Mouse (Mus musculus): ENCODE measurements around the gene Rsl1d1.

GRCm38 (mm10) chr16:11175100-11175488, 28.0 kb downstream of the Rsl1d1 start:
- TF ChIP-seq CTCF (IDR thresholded peaks at IDR 0.05; ENCODE audit: low read depth) (no peak), EP300 (IDR thresholded peaks at IDR 0.05; ENCODE audit: low read depth) (no peak)
